Mouse (Mus musculus) myocyte (in vitro differentiated cells): ENCODE results near the gene Apol7a.

Source experiments
- MAX ChIP-seq: IDR thresholded peaks from one replicate; pipeline ENCODE4 v1.6.1; 2011; ENCODE audit warnings: low read depth, mild to moderate bottlenecking, control low read depth
- POLR2A ChIP-seq: IDR thresholded peaks from one replicate; pipeline ENCODE4 v1.6.1; 2011; ENCODE audit warnings: low read depth, mild to moderate bottlenecking, control low read depth, moderate library complexity; ENCODE audit not compliant: insufficient read length
- REST ChIP-seq: IDR thresholded peaks from one replicate; pipeline ENCODE4 v1.6.1; 2011; ENCODE audit warnings: mild to moderate bottlenecking, control low read depth, moderate library complexity; ENCODE audit not compliant: insufficient read depth, insufficient read length
- TCF12 ChIP-seq: IDR thresholded peaks from one replicate; pipeline ENCODE4 v1.6.1; 2011; ENCODE audit warnings: mild to moderate bottlenecking, control low read depth; ENCODE audit not compliant: poor library complexity, insufficient read depth, severe bottlenecking
- USF1 ChIP-seq: IDR thresholded peaks from one replicate; pipeline ENCODE4 v1.6.1; 2011; ENCODE audit warnings: low read depth, mild to moderate bottlenecking, control low read depth, moderate library complexity

DNA sequence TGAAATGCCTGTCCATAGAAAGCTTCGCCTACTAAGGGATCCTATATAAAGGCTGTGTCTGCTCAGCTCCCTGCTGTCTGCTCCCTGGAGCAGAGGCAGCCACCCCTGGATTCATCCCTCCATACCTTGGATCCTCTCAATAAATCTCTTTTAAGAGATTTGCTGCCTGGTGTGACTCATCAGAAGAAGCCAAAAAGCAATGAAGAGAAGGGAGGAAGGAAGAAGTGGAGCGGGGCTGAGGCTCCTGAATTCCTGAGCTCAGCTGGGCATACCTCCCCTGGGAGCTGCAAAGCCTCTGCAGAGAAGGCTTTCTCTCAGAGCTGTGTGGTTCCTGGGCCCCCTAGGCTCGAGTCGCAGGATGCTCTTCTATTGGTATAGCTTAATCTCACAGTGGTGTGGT, 19.0 kb downstream of the Apol7a start:
- TF ChIP-seq TCF12, result no peak
- no peak for TF ChIP-seq REST
- no peak for TF ChIP-seq USF1
- TF ChIP-seq MAX, result no peak
- no peak for TF ChIP-seq POLR2A
